Mouse (Mus musculus): Measurements from ENCODE around the gene Ranbp9. TPM values are rescaled to one million over a fixed set of nuclear protein-coding genes. Genes with fewer than 3 reads are reported as not detected.

Ranbp9 gene
- total RNA-seq (2021), result 10 to 100 TPM; 84.1 to 87.9 TPM
- long read RNA-seq, experiment 1, transcript Ranbp9-201 (14 exons, 3,371 nt), result major isoform, 73 of 86 reads
- long read RNA-seq, experiment 1, partial matches to known transcripts, result 5 of 86 reads
- long read RNA-seq, experiment 1, other reads (novel, unspliced or antisense), result 8 of 86 reads
- long read RNA-seq, experiment 2, transcript Ranbp9-201 (14 exons, 3,371 nt), result major isoform, 53 of 69 reads
- long read RNA-seq, experiment 2, partial matches to known transcripts, result 5 of 69 reads
- long read RNA-seq, experiment 2, other reads (novel, unspliced or antisense), result 10 of 69 reads

DNA sequence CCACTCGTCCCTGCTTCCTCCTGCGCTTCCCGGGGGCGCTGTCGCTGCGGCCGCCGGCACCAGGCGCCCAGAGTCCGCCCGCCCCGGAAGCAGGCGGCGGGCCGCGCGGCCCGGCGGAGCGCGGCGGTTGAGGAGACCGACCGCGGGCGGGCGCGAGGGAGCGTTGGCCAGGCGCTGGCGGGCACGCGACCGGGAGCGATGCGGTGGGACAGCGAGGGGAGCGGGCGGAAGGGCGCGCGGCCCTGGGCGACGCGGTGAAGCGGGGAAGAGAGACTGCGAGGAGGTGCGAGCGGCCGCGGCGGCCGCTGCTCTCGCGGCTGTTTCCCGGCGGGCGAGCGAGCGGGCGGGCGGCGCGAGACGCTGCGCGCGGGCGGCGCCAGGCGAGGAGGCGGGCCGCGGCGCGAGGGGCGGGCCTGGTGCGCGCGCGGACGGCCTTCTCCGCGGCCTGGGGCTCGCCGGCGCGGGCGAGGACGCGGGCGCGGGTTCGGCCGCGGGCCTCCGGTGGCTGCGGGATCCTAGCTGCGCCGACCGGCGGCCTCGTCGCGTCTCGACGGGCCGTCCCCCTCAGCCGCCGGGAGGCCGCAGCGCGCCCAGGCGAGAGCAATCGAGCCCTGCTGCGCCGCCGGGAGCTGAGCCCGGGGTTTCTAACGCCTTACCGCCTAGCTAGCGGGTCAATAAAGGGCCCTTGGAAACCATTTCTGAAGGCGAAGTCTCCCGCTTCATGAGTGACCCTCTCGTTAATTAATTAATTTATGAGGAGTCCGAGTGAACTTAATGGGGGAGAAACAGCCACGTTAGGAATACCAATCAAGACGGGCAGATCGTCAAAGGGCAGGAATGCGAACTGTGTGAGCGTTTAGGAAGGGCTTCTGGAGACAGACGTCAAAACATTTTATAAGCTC lies at the start of gene Ranbp9:
Gene Ranbp9 (minus strand): TSS at position 326 of the 902 bp plus-strand sequence.
- peak; percentile 60 to 76 for DNase-seq (ENCODE audit: low spot score in 2 of 2)
- intact Hi-C loops (cut with DNase I), result loop anchor here (5.0 kb wide), 2 partner anchors 51 to 66 kb away; no protein-coding TSS in a partner anchor

DNA sequence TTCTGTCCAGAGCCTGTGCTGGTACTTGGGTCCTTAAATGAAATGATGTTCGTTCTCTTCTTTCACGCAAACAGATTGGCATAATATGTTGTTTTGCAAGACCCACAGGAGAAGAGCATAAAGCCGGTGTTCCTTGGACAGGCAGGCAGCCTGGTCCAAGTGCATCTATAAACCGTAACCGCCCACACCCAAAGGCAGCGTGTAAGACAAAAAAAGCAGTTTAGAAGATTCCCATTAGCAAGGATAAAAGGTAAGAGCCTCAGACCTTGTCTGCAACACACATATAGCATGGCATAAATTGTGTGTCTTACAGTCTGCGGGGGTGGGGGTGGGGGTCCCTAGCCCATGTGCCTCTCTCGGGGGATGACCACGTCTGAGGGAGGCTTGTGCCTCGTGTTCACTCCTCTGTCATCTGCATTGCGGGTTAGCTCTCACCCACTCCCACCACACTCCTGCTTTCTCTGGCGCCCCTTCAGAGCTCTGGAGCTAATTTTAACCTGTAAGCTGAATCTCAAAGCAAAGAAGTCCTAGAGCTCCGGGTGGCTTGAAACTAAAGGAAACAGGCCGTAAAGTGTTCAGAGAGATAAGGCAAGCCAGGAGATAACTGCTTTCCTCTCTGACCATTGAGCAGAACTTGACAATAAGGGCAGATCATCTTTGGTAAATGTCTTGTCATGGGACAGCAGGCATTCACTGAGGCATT lies 49.2 kb upstream of the Ranbp9 start:
- DNase-seq (ENCODE audit: low spot score in 2 of 2), result peak; percentile 71 to 88

DNA sequence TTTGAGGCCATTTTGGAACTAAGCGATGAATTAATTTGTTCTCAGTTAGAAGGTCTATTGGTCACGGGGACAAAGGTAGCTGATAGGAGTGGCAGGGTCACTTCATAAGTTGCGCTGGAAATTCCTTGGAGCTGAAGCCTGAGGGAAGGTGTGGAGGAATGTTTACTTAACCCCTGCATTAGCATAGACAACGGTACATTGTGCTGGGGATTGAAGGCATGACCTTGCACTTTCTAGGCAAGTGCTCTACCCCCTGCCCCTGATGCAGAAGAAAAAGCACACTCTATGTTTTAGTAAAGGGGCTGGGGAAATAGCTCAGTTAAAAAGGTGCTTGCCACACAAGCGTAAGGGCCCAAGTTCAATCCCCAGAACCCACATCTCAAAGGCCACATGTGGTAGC lies 45.2 kb upstream of the Ranbp9 start:
- intact Hi-C loops (cut with DNase I), result no loop called here
- DNase-seq (ENCODE audit: low spot score in 2 of 2), result no peak

More for the DNA sequence above, 49.2 kb upstream of the Ranbp9 start:
- intact Hi-C loops (cut with DNase I), result loop anchor here (5.0 kb wide), 1 partner anchor 48 kb away; the partner anchor contains the start of gene Ranbp9

DNA sequence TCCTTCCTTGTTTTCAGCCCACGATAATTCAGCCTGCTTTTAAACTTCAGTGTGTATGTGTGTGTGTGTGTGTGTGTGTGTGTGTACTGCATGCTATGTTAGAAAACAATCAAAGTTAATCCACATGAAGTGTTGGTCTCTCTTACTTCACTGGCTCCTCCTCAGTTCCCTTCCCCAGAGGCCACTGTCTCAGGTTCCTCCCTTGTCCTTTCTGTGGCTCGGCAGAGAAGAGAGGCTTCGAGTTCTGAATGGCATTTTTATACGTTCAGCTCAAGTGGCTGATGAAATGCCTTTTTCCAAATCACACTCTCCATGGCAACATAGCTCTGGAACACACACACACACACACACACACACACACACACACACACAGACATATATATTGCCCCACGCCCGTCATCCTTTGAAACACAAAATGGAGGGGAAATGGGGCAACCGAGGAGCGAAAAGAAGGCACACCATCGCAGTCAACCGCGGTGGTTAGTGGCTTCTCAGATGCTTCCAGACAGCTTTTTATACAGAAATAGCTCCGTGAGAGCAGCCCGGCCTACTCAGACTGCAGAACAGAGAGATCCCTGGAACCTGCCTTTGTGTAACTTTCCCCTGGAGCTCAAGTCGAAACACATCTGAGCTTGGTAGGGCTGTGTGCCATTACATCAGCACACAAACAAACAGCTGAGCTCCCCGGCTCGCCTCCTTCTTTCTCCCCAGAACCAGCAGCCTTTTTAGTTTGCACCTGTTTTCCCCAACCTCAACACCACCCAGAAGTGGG lies 44.5 kb upstream of the Ranbp9 start:
- DNase-seq (ENCODE audit: low spot score in 2 of 2), result peak; percentile 64 to 83
- intact Hi-C loops (cut with DNase I), result no loop called here

DNA sequence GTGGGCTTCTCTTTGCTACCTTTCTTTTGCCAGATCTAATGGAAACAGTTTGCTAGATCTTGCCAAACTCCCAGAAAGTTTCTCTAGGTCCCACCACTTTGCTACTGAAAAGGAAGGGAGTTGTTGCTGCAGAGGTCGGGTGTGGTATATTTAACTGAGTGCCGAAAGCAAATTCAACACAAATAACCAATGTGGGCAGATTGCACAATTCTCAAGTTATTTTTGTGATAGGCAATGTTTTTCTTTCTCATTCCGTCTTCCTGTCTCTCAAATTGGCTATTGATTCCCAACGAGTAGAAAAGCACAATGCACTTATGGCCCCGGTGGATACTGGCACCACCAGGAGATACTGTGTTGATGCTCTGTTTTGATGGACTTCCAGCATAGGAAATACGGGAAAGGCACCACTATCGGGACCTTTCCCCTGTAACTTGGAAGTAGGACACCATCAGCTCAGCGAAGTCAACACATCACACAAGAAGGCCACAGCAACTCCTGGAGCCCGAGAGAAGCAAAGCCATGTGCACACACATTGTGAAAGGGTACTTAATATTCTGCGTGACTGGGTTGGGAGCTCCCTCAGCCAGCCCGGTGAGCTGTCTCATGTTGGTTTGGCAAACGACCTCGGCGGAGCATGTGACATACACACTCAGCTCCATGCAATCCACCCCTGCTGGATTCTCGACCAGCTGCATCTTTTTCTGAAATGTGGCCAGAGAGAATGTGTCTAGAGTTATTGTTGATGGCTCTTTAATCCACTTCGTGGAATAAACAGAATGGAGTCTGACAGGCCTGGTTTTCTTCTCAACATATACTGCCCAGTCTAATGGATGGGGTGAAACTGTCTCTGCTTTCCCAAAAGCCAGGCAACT lies 43.6 kb upstream of the Ranbp9 start:
- intact Hi-C loops (cut with DNase I), result no loop called here
- DNase-seq (ENCODE audit: low spot score in 2 of 2), result peak in 1 of 2 experiments; percentile 78

DNA sequence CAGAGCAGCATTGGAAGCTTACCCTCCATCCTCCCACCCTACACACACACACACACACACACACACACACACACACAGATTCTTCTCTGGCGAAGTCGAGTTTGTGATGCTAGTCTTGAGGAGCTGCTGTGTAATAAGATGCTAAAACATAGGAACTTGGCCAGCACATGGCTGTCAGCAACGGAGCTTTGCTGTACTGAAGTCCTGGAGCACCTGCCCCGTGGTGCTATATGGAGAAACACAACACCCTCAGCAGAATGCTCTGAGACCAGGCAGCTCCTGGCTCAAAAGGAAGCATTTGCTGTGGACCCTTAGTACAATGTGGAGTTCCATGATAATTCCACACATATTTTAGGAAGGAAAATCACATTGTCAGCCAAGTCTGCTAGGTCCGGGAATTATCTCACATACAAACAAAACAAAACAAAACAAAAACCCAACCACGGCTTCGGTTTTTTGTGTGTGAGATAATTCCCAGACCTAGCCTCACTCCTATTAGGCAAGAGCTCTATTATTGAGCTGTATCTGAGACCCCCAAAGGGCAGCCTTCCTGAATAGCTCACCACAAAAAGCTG lies 42.9 kb upstream of the Ranbp9 start:
- DNase-seq (ENCODE audit: low spot score in 2 of 2), result no peak
- intact Hi-C loops (cut with DNase I), result no loop called here

- intact Hi-C loops (cut with DNase I), result no loop called here
Observed at GRCm38 (mm10) chr13:43521940-43522339, 40.9 kb upstream of the Ranbp9 start.

DNA sequence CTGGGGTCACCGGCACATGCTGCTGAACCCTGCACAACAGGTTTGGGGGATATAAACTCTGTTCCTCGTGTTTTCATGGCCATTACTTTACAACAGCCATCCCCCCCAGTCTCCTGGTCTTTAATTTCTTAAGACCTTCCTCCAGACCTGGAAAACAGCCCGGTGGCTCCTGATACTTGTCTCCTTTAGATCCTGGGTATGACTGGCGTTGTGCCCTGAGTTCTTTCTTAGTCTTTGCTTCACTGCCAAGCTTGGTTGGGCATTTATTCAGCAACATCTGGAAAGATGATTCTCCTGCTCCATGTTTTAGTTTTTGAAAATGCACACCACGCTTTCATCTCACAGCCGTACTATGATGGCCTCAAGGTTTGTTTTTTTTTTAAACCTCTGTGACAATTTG lies 38.2 kb upstream of the Ranbp9 start:
- intact Hi-C loops (cut with DNase I), result no loop called here
- no peak for DNase-seq (ENCODE audit: low spot score in 2 of 2)

More at GRCm38 (mm10) chr13:43521940-43522339, 40.9 kb upstream of the Ranbp9 start:
- no peak for DNase-seq (ENCODE audit: low spot score in 2 of 2)

GRCm38 (mm10) chr13:43517371-43517770 lies 36.3 kb upstream of the Ranbp9 start:
- no peak for DNase-seq (ENCODE audit: low spot score in 2 of 2)
- intact Hi-C loops (cut with DNase I), result no loop called here

DNA sequence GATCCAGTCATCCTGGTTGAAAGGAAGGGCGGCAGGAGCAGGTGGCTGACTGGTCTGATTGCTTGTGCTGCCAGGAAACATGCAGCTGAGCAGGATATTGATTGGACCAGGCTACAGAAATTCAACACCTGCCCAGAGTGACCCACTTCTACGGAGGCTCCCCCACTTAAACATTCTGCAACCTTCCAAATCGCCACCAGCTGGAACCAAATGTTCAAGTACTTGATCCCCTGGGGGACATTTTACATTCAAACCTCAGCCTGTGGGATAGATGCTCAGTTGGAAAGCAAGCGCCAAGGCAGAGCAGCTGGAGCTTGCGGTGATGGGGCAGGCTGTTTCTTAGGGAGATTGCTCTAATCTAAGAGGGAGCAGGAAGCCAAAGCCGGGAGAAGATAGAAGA lies 35.8 kb upstream of the Ranbp9 start:
- DNase-seq (ENCODE audit: low spot score in 2 of 2), result no peak
- intact Hi-C loops (cut with DNase I), result no loop called here

DNA sequence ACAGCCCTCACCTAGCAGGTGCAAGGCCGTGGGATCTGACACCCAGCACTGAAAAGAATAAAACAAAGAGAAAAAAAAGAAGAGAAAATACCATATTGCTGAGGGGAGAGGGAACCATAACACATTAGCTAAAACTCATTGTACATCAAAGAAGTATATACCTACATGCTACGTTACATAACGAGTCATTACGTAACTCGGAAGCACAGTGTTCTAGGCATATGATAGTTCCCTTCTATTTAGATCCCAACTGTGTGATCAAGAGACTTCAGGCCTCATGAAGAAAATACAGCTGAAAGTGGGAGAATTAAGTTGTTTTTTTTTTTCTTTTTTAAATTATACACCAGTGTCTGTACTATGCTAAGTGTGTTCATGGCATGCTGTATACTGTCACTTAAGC lies 35.0 kb upstream of the Ranbp9 start:
- peak in 1 of 2 experiments; percentile 61 for DNase-seq (ENCODE audit: low spot score in 2 of 2)
- intact Hi-C loops (cut with DNase I), result no loop called here

DNA sequence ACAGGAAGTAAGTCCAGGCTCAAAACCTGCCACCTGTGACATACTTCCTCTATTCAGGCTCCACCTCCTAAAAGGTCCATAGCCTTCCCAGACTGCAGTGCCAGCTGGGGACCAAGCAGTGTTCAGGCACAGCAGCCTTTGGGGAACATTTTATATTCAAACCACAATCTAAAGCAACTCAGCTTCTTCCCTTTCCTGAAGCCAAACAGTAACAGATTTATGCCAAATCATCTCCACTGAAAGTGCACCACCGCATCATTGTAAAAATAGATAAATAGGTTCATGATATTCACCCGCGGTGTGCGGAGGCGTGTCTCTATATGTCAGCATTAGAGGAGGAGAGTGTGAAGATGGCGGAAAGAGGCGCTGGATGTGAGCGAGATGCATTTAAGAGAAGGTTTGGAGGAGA lies 33.9 kb upstream of the Ranbp9 start:
- intact Hi-C loops (cut with DNase I), result no loop called here
- no peak for DNase-seq (ENCODE audit: low spot score in 2 of 2)

- intact Hi-C loops (cut with DNase I), result no loop called here
Observed at GRCm38 (mm10) chr13:43512736-43513135, 31.7 kb upstream of the Ranbp9 start.

GRCm38 (mm10) chr13:43505798-43506197 lies 24.7 kb upstream of the Ranbp9 start:
- intact Hi-C loops (cut with DNase I), result no loop called here
- DNase-seq (ENCODE audit: low spot score in 2 of 2), result no peak

More at GRCm38 (mm10) chr13:43512736-43513135, 31.7 kb upstream of the Ranbp9 start:
- no peak for DNase-seq (ENCODE audit: low spot score in 2 of 2)

GRCm38 (mm10) chr13:43503395-43503850 lies 22.3 kb upstream of the Ranbp9 start:
- DNase-seq (ENCODE audit: low spot score in 2 of 2), result no peak
- intact Hi-C loops (cut with DNase I), result no loop called here

- intact Hi-C loops (cut with DNase I), result no loop called here
- no peak for DNase-seq (ENCODE audit: low spot score in 2 of 2)
Observed at GRCm38 (mm10) chr13:43501601-43502000, 20.5 kb upstream of the Ranbp9 start.

DNA sequence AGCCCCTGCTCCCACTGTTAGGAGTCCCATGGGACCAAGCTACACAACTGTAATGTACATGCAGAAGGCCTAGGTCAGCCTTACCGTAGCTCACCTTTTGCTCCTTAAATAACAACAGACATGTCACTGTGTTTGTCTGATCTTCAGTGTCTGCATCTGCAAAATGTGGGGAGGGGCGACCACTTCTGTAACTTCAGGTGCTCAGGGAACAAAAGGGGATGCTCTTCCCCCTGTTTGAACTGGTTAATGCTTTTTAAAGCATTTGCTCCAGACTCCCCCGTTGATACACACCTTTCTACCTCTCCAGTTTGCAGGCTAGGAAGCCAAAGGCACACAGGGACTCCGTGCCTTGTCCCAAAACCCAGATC lies 19.4 kb upstream of the Ranbp9 start:
- intact Hi-C loops (cut with DNase I), result no loop called here
- no peak for DNase-seq (ENCODE audit: low spot score in 2 of 2)

All from left cerebral cortex, postnatal 14 days (tissue).